Mouse (Mus musculus) T-cell, adult 2 months (primary cell): ENCODE results near the gene Rab3a.

ENCODE experiments used
- DNase-seq: peaks from one replicate; pipeline ENCODE4 v3.0.0; 2022; ENCODE audit warnings: low spot score

Gene Rab3a

DNA sequence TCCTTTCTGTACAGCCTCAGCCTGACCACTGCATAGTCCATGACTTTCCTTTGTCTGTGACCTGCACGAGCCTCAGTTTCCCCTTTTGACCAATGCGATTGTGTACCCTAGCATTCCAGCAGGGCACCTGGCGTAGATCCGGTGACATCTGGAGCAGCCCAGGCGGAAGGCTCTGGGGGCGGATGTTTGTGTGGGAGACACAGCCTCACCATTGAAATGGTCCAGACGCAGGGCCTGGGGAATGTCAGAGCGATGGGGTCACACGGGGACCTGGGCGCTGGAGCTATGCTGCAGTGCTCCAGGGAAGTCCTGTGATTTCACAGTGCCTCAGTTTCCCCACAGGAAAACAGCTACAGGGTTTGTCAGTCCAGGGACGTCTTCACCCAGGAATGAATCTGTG is 12.3 kb upstream of the Rab3a start:
- DNase-seq: no peak

DNA sequence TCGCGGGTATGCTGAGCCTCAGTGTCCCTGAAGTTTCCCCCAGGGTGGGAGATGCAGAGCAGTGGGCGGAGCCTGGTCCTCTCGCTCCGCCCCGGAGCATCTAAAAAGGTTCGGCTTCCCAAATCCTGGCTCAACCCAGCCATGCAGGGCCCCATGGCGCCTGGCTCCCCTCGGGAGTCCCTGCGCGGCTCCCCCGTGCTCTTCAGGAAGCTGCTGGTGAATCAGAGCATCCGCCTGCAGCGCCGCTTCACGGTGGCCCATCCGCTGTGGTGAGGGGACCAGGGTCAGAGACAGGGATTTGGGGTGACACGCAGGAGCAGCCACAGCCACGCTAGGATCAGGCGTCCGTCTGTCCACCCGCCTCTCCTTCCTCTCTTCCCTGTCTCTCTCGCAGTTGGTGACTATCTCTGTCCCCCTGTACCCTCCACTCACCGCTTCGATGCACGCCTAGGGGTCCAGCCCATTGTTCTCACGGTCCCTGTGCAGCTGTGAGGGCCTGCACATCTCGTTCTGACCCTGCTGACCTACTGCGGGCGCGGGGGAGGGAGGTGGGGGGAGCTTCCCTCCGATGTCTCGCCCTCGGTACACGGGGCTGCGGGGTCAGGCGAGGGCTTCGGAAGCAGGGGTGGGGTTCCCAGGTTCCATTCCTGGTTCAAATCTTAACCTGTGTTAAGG is 11.4 kb upstream of the Rab3a start:
- no peak for DNase-seq

DNA sequence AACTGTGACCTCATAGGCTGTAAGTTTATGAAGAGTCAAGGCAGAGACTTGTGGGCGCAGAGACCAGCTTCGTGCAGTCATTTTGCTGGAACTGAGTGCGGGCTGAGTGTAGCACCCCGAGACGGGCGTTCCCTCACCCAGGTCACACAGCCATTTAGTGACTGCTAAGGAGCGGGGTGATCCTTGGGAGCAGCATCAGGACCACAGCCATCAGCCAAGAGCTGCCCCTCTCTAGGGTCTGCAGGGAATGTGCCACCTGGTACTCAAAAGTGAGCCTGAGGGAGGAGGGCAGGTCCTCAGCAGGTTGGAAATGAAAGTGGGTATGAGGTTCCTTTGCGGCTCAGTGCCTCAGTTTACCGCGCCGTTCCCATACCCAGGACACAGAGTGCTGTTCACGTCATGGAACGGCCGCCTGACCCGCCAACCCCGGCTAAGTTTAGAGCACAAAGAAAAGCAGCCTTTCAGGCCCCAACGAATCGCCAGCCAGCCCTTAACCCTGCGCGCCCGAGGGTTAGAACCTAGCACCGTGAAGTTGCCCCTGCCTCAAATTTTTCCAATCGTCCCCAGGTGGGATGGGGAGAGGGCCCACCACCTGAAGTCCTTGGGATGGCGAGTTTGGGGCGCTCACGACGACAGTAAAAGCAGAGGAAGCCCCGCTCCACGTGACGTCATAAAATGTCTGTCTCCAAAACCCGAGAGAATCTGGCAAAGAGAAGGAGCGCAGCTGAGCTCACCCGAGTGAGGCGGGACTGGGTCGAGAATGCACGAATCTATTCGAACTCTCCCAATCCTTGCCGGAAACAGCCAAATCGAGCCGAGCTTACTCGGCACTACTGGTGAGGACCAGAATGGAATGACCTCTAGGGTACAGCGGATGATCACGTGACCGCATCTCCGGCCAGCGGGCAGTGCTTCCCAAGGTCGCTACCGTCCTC is 10.6 kb upstream of the Rab3a start:
- peak; percentile 61 for DNase-seq

DNA sequence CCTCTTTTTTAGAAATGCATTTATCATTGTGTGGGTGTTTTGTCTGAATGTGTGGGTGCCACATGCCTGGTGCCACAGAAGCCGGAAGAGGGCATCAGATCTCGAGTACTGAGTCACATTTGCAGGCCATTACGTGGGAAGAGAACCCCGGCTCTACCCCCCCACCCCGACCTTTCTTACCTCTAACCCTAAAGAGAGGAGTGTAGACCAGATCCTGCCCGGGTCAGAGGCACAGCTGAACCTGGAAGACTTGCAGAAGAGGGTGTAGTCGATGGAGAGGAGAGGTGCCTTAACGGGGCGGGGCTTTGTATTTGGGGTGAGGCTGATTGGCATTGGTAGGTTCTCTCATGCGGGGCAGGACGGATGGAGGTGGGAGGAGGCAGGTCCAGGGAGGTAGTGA is 9.7 kb upstream of the Rab3a start:
- peak; percentile 25 for DNase-seq

DNA sequence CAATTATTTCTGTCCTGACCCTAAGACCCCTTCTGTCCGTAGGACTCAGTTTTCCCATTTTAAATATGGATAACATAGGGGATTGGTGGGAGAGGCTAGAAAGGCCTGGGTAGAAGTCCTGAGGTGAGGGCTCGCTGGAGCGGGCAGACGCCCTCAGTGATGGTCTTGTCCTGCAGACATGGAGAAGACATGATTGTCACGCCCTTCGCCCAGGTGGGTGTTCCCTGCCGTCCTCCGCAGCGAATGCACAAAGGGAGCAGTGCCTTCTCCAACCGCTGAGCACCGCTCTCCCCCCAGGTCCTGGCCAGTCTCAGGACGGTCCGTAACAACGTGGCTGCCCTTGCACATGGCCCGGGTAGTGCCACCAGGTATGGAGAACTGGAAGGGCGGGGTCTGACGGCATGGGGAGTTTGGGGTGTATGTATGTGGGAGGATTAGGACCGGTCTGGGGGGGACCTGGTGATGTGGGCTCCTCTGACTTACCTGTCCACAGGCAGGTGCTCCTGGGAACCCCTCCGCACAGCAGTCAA is 8.7 kb upstream of the Rab3a start:
- no peak for DNase-seq

DNA sequence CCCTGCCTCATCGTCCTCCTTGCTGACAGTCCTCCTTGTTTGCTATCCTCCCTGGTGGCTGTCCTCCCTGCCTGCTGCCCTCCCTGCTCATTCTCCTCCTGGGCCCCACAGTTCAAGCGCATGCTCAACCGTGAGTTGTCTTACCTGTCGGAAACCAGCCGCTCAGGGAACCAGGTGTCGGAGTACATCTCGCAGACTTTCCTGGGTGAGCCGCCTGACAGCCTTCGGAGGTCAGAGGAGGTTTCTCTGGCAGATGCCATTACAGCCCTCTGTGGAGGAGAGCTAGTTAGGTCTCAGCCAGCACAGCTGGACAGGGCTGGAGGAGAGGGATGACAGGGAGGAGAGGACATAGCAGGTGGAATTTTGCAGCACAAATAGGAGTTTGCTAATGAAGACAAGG is 7.8 kb upstream of the Rab3a start:
- DNase-seq: no peak

DNA sequence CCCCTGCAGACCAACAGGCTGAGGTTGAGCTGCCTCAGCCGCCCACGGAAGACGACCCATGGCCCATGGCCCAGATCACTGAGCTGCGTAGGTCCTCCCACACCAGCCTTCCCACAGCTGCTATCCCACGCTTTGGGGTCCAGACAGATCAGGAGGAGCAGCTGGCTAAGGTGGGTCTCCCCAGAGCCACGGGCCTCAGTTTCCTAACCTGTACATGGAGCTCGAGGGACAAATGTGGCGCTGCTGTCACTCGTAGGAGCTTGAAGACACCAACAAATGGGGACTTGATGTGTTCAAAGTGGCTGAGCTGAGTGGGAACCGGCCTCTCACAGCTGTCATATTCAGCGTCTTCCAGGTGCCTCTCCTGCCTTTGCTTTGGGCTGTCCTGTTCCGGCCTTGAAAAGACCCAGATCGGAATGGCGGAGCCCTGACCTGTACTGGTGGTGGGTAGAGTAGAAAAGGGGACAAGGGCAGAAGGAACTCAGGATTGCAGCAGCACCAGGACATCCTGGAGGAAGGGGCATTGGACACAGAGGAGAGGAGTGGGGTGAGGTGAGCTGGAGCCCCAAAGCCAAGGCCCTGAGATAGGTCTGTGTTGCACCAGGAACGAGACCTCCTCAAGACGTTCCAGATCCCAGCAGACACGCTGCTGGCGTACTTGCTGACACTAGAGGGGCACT is 7.1 kb upstream of the Rab3a start:
- no peak for DNase-seq

DNA sequence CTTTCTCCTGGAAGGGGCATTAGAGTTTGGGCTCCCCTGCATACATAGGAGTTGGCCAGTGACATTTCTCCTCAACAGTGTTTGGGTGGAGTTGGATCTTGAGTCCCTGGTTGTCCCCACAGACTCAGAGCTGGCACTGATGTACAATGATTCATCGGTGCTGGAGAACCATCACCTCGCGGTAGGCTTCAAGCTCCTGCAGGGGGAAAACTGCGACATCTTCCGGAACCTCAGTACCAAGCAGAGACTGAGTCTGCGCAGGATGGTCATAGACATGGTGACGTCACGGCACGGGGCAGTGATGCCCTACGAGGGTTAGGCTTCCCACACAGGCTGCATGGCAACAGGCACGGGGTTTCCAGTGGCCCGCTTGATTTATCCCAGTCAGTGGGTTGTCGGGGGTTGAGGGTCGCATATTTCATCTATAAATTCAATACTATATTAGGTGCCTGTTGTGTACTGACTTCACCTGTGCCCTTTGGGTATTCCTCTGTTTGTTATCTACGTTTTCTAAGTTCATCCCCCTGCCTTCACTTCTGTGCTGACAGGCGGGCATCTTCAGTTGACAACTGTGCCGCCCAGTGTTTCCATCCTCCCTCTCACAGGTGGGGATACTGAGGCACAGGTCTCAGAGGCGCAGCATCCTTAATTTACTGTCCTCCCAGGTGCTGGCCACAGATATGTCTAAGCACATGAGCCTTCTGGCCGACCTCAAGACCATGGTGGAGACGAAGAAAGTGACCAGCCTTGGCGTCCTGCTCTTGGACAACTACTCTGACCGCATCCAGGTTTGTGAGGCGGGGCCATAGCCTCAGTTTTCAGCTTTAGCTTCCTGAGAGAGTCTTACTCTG is 6.0 kb upstream of the Rab3a start:
- DNase-seq: no peak

DNA sequence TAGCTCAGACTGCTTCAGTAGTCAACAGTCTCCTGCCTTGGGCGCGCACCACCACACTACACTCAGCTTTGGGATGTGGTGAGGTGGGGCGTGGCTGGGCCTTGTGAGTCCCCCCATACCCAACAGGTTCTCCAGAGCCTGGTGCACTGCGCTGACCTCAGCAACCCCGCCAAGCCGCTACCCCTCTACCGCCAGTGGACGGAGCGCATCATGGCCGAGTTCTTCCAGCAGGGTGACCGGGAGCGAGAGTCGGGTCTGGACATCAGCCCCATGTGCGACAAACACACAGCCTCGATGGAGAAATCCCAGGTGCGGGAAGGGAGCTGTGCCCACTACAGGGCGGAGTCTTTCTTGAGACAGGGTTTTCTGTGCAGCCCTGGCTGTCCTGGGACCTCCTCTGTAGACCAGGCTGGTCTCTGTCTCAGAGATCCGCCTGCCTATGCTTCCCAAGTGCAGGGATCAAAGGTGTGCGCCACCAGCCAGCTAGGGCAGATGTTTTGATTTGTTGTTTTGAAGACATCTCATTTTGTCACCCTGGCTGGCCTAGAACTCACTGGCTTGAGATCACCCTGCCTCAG is 5.3 kb upstream of the Rab3a start:
- DNase-seq: no peak

DNA sequence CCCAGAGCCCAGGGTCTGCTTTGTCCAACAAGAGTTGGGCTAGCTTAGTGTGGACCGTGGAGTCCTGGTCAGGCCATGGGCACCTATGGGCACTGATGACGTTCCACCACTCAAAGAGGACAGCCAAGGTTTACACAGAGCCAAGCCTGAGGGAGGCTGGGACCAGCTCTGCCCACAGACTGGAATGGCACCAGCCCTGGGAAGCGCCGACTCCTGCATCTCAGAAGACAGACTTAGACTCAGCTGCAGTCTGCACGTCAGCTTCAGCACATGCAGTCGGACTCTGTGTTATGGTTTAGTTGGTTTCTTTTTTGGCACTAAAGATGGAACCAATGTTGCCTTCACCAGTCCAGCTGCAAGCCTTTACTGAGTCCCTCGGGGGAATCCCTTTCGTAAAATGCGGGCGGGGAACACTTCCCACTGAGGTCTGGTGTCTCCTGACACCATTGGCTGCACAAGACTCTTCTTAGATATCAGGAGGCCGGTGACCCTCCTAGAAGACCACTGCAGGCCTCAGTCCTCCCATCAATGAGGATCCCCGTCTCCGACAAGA is 4.3 kb upstream of the Rab3a start:
- DNase-seq: no peak

DNA sequence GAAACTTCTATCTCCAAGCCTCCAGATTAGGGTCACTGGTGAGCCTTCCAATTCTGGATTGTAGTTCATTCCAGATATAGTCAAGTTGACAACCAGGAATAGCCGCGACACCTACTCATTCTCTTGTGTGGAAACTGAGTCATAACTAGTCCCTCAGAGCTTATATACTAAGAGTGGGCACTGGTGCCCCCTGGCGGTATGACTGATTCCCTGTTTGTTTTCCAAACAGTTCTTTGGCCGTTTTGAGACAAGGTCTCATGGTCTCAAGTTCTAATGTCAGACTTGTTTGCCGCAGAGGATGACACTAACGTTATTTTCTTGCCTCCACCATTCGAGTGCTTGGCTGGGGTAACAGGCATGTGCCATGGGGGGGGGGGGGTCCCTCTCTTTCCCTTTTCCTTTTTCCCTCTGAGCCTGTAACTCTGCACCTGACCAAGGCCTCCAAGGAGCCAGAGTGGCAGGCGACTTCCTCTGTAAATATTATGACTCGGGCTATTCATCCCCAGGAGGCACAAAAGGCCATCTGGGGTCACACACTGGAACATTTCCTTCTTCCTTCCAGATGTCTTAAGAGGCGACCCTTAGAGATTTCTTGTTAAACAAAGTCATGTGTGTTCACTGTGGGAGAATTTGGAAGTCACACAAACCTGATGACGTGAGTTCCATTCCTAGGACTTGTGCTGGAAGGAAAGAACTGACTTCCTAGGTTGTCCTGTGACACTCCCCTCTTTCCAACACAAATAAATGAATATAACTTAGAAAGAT is 2.3 kb upstream of the Rab3a start:
- peak; percentile 57 for DNase-seq

DNA sequence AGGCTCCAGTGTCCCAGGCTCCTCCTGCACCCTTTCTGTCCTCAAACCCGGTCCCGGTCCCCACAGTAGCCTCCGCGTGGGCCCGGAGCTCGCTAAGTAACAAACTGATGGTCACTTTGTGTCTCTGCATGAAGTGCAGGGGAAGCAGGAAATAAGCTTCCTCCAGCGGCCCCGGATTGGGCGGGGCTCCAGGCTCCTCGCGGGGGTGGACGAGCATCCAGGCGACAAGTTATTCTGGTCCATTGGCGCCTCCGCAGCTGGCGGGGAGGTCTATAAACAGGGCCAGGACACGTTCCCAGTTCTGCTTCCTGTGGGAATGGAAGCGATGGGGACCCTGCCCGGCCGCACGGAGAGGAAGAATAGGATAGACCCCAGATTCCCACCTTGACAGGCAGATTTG is 1.3 kb upstream of the Rab3a start:
- DNase-seq: peak; percentile 51

DNA sequence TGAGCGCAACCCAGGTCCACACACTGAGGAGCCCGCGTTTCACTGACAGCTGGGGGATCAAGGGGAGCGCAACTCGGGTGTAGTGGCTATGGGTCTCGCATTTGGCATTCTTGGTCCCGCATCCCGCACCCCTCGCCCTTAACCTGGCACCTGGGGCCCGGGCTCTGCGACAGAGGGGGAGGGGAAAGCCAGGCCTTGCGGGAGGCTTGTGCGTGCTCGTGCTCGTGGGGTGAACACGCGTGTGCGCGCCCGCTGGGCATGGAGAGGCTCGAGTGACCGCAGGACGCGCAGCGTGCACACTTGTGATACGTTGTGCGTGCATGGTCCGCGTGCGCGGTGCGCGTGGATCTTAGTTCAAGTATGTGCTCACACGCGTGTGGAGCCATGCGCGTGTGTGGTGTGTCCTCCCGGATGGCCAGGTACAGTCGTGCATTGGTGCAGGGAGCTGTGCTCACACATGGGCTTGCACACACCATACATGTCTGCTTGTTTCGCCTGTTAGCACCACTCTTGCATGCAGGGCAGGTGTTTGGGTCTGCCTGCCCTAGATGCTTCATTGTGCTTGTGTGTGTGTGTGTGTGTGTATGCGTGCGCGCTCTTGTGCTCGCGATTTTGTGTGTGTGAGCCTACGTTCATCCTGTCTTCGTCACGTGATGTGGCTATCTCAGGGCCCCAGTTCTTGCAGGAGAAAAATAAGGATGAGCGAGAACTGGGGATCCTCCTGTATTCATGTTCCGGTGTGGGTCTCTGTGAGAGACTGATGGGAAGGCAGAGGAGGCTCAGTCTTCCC is 587 bp downstream of the Rab3a start:
- peak; percentile 40 for DNase-seq

DNA sequence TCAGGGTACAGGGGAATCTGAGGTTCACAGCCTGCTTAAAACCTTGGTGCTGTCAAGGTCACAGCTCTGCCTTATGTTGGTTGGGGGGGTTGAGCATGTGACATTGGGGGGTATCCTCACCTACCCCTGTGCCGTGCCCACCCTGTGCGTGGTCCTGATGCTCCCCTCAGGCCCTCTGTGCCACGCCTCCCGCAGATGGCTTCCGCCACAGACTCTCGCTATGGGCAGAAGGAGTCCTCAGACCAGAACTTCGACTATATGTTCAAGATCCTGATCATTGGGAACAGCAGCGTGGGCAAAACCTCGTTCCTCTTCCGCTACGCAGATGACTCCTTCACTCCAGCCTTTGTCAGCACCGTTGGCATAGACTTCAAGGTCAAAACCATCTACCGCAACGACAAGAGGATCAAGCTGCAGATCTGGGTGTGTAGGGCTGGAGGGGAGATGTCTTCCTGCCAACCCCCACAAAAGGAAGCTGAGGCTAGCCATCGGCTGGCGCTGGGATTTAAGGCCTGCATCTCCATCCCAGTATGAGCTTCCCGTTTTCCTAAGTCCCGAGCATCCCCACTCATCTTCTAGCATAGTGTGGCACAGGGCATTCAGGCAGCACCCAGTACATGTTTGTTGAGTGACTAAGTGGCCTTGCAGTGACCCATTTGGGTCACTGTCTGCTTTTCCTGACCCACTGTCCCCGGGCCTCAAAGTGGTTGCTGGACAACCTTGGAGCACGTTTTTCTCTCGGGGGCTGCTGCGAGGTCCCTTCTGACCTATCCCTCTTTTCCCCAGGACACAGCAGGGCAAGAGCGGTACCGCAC is 1.4 kb downstream of the Rab3a start:
- DNase-seq: no peak

DNA sequence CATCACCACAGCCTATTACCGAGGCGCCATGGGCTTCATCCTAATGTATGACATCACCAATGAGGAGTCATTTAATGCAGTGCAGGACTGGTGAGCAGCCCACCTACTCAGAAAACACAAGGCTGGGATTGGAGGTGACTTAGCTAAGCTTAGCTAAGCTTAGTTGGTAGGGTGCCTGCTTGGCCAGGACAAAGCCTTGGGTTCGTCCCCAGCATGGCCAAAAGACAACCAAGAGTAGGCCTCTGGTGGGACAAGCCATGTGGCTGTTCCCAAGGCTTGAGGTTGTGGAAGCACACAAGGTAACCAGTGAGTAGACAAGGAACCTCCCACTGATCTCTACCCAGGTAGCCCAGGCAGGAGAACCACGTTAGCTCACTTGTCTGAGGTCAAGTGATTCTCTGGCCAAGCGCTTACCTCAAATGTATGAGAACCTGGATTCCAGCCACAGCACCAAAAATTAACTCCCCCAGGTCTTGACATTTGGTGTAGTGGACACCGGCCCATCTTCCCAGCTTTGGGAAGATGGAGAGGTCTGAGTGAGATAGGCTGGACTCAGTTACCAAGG is 2.1 kb downstream of the Rab3a start:
- DNase-seq: no peak

DNA sequence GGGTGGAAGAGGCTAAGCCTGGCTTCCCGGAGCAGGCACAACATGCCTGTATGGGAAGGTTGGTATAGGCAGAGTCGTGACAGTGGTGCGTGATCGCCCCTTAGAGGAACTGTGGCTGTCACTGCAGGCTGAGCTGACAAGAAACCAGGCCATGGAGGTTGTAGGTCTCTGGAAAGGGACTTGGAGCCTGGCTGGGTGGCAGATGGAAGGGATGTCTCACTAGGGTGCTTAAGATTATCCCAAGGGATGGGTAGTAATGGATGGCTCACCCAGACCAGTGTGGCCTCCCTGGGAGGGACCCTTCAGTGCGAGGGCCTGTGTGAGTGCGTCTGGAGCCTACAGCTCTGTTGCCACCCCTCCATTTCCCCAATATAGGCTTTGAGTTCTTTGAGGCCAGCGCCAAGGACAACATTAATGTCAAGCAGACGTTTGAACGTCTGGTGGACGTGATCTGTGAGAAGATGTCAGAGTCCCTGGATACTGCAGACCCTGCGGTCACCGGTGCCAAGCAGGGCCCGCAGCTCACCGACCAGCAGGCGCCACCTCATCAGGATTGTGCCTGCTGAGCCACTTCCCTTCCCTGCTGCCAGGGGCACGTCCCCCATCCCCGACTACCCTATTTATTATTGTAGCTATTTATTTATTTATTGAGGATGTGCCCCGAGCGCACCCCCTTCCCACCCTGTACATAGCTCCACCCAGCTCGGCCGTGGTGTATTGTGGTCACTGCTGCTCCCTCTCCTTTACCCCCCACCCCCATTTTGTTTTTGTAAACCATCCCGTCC is 3.2 kb downstream of the Rab3a start:
- no peak for DNase-seq

DNA sequence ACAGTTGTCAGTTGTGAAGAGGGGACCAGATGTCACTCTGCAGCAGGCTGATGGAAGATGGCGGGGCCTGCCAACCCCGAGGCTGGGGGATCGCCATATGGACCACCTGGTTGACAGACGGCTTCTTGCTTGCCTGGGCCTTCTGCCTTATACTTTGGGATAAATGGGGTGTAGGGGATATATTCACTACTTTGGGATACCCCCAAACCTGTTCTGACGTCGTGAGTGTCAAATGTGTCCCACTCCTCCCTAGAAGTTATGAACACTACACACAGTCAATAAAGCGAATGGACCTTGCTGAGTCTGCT is 3.8 kb downstream of the Rab3a start:
- DNase-seq: no peak
